Mouse (Mus musculus) heart, postnatal 0 days (tissue): ENCODE results near the gene Zfp607b. TPM values are rescaled to one million over a fixed set of nuclear protein-coding genes. Genes with fewer than 3 reads are reported as not detected.
A peak's percentile ranks its signal among the peaks of the same experiment; 100 is the strongest.

Experiments used
- ATAC-seq: fragments of 200-750 bp; cut with Nextera tagmentation; 2 replicates; pipeline ENCODE4 v1.8.0; 2017; ENCODE audit warnings: low read depth, moderate number of reproducible peaks, moderate library complexity; ENCODE audit not compliant: insufficient read depth
- DNase-seq: peaks from one replicate; pipeline ENCODE4 v3.0.0-alpha.2; 2016; ENCODE audit warnings: low spot score
- H3K27ac ChIP-seq: fragments of 300-500 bp; sonication (generic); 2 replicates; pipeline ENCODE4 v1.5.1; 2014; ENCODE audit warnings: low read depth, mild to moderate bottlenecking
- H3K27me3 ChIP-seq: fragments of 300-500 bp; sonication (generic); 2 replicates; pipeline ENCODE4 v1.6.1; 2014; ENCODE audit warnings: low read length, mixed read lengths; ENCODE audit not compliant: control insufficient read depth, insufficient read depth
- H3K36me3 ChIP-seq: fragments of 300-500 bp; sonication (generic); replicated peaks from 2 replicates; pipeline ENCODE4 v1.6.1; 2014; ENCODE audit warnings: low read length, mixed read lengths; ENCODE audit not compliant: control insufficient read depth, insufficient read depth
- H3K4me1 ChIP-seq: fragments of 300-500 bp; sonication (generic); 2 replicates; pipeline ENCODE4 v1.6.1; 2014; ENCODE audit warnings: antibody characterized with exemption; ENCODE audit not compliant: control insufficient read depth, insufficient read depth
- H3K4me2 ChIP-seq: fragments of 300-500 bp; sonication (generic); 2 replicates; pipeline ENCODE4 v1.6.1; 2014; ENCODE audit warnings: low read depth, mild to moderate bottlenecking, low read length, moderate library complexity
- H3K4me3 ChIP-seq: fragments of 300-500 bp; sonication (generic); 2 replicates; pipeline ENCODE4 v1.5.1; 2014; ENCODE audit warnings: low read depth, low read length
- H3K9ac ChIP-seq: fragments of 300-500 bp; sonication (generic); replicated peaks from 2 replicates; pipeline ENCODE4 v1.6.1; 2014; ENCODE audit warnings: low read depth, low read length, mixed read lengths
- H3K9me3 ChIP-seq: fragments of 300-500 bp; sonication (generic); replicated peaks from 2 replicates; pipeline ENCODE4 v1.6.1; 2016; ENCODE audit warnings: low read length; ENCODE audit not compliant: control insufficient read depth
- CTCF ChIP-seq: IDR thresholded peaks from 2 replicates; pipeline ENCODE4 v1.5.1; 2016; ENCODE audit warnings: antibody characterized with exemption, control low read depth, low read depth
- EP300 ChIP-seq: IDR thresholded peaks from 2 replicates; pipeline ENCODE4 v1.6.1; 2016; ENCODE audit warnings: antibody characterized with exemption, low read depth
- WGBS: fragments of 180-500 bp; shearing (Covaris S2); extraction: QIAGEN DNeasy Blood & Tissue Kit; methylation state at CpG from one replicate; pipeline ENCODE4 v1.1.7; 2014; 5-methylcytosine and 5-hydroxymethylcytosine counted together
- polyA plus RNA-seq: library from polyadenylated mRNA; unstranded; fragments of >200 nt; fragmentation: Nextera tagmentation; extraction: Ambion mirVana; gene quantifications from 2 replicates; pipeline ENCODE4 v1.2.1, GENCODE M21; 2015
- total RNA-seq: library from RNA; depleted of rRNA; stranded (reverse); fragments of >200 nt; gene quantifications from 2 replicates; pipeline ENCODE4 v1.2.3, GENCODE M21; 2014; ENCODE audit warnings: low replicate concordance

Zfp607b gene
- total and polyA plus RNA-seq, 2 experiments from 2014 or later, result 1.4 to 2.4 TPM

DNA sequence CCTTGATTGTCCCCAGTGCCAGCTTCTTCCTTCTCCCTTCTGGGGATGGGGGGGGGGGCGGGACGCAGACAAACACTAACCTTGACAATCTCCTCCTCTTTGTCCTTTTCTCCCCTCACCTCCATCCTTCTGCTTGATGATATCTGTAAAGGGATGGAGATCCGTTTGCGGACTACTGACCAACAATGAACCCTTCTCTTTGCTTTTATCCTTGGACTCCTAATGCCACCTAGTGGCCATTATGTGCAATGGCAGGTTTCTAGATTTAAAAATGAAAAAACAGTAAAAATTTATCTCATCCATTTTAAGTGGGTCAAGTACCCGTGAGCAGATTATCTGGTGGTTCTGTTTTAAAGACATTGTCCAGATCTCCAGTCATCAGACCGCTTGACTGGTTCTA, 3.5 kb upstream of the Zfp607b start:
- DNase-seq (peak; percentile 71), ATAC-seq (no peak)
- Histone ChIP-seq H3K4me3 (no peak overlapping the region), H3K9ac (no peak overlapping the region), H3K4me1 (0 out of 2 replicates have a peak, but pooled peaks cover 3% of the 10 kb centered on the region), H3K27me3 (0 out of 2 replicates have a peak, but pooled peaks cover 7% of the 10 kb centered on the region), H3K4me2 (no peak overlapping the region), H3K9me3 (no peaks in the 10 kb centered on the region), H3K36me3 (no peaks in the 10 kb centered on the region), H3K27ac (no peak overlapping the region)
- under 1% methylated on average over 6 of the region's 6 CpGs for WGBS
- TF ChIP-seq EP300 (no peak), CTCF (peak; percentile 88)

DNA sequence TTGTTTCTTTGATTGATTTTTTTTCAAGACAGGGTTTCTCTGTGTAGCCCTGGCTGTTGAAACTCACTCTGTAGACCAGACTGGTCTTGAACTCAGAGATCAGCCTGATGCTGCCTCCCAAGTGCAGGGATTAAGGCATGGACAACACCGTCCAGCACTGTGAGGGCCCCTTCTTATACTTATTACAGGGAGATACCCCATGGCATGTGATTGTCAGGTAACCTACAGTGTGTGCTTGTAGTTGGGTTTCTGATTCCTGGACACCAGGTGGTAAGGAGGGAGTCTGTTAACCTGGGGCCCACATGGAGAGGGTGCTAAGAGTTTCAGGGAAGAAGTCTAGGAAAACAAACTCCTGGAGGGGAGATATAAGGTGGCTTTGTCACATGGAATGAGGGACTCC, 2.1 kb upstream of the Zfp607b start:
- Histone ChIP-seq H3K4me1 (0 out of 2 replicates have a peak, but pooled peaks cover 3% of the 10 kb centered on the region), H3K9me3 (no peaks in the 10 kb centered on the region), H3K27ac (no peak overlapping the region), H3K4me3 (no peak overlapping the region), H3K4me2 (no peak overlapping the region), H3K36me3 (no peaks in the 10 kb centered on the region), H3K9ac (no peak overlapping the region), H3K27me3 (0 out of 2 replicates have a peak, but pooled peaks cover 7% of the 10 kb centered on the region)
- ATAC-seq (no peak), DNase-seq (no peak)
- 88% methylated on average over 1 of the region's 1 CpGs for WGBS
- TF ChIP-seq CTCF, result no peak
- no peak for TF ChIP-seq EP300

DNA sequence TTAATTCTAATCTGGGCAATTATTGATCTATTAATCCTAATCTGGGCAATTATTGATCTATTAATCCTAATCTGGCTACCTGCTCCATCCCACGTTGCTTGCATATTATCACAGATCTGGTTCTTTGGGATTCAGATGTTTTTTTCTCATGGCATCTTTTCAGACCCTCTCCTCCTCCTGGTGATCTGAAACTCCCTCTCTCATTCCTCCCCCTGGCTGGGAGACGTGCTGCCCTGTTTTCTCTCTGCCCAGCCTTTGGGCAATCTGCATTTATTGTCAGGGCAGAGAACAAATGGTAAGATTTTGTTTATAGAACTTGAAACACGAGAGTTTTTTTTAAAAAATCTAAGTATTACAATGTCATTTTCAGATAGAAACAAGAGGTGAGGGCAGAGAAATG, 1.3 kb upstream of the Zfp607b start:
- Histone ChIP-seq H3K4me2 (no peak overlapping the region), H3K4me3 (no peak overlapping the region), H3K9me3 (no peaks in the 10 kb centered on the region), H3K9ac (no peak overlapping the region), H3K27ac (no peak overlapping the region), H3K36me3 (no peaks in the 10 kb centered on the region), H3K27me3 (0 out of 2 replicates have a peak, but pooled peaks cover 7% of the 10 kb centered on the region), H3K4me1 (0 out of 2 replicates have a peak, but pooled peaks cover 3% of the 10 kb centered on the region)
- DNase-seq (no peak), ATAC-seq (no peak)
- TF ChIP-seq CTCF (no peak), EP300 (no peak)
- WGBS, result 70% methylated on average over 3 of the region's 3 CpGs

DNA sequence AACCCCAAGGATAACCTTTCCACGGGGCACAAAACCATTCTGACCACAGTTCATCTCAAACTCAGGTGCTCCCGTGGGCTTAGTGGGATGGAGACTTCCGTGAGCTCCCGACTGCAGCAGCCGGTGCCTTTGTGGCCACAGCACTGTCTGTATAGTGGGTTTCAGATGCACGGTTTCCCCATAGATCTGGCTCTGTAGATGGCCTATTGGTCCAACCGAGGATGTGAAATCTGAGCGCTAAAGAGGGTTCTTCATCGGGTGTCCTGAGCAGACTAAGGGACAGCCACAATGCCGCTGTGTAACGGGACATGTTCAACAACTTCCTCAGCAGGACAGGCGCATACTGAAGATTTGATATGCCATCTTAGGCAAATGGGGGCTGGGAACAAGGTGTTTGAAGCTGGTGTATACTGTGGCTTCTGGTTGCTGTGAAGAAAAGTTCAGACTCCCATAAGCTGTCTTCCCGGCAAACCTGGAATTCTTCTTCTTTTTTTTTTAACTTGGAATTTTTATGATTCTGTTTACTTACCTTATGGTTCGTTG, 823 bp upstream of the Zfp607b start:
- Histone ChIP-seq H3K4me2 (peak overlapping the region; percentile 76), H3K9me3 (no peaks in the 10 kb centered on the region), H3K4me3 (peak overlapping the region; percentile 44), H3K27me3 (0 out of 2 replicates have a peak, but pooled peaks cover 7% of the 10 kb centered on the region), H3K36me3 (no peaks in the 10 kb centered on the region), H3K27ac (peak overlapping the region; percentile 54; the same call in 1 of the 2 replicates), H3K9ac (peak overlapping the region; percentile 52), H3K4me1 (0 out of 2 replicates have a peak, but pooled peaks cover 3% of the 10 kb centered on the region)
- TF ChIP-seq EP300, result no peak
- no peak for TF ChIP-seq CTCF
- ATAC-seq (no peak), DNase-seq (no peak)
- 30% methylated on average over 14 of the region's 14 CpGs for WGBS

DNA sequence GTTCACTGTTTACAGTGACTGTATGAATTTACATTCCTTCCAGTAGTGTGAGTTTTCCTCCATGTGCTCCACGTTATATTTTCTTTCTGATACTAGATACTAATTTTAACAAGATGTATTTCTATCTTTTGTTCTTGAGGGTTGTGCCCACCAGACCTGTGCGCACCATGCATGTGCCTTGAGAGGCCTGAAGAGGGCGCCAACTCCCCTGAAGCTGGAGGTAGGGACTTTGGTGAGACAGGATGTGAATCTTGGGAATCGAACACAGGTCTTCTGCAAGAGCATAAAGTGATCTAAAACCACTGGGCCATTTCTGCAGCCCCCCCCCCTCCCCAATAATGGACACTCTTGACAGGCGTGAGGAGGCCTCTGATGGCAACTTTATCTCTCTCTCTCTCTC, 1.9 kb downstream of the Zfp607b start:
- WGBS, result 29% methylated on average over 5 of the region's 5 CpGs
- Histone ChIP-seq H3K4me3 (no peak overlapping the region), H3K9me3 (no peaks in the 10 kb centered on the region), H3K27me3 (no peaks in the 10 kb centered on the region), H3K27ac (no peak overlapping the region), H3K4me1 (no peaks in the 10 kb centered on the region), H3K4me2 (no peak overlapping the region), H3K9ac (no peak overlapping the region), H3K36me3 (no peaks in the 10 kb centered on the region)
- DNase-seq (no peak), ATAC-seq (no peak)
- TF ChIP-seq CTCF, result peak; percentile 72
- TF ChIP-seq EP300, result no peak

DNA sequence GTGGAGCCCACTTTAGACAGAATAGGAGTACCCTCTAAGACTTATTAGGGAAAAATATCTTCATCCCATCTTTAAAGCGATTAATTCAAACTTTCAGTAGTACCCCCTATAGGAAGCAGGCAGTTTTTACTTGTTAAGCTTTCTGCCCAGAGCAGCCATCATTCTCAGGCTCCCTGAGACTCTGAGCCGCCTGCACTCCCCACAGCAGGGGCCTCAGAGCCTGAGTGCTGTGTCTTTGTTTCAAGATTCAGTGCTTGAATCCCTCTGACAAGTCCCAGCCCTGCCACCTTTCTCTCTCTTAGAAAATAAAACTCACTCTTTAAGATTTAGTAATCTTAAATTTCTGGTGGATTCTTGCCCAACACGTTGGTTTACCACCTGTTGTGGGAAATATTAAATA, 7.6 kb downstream of the Zfp607b start:
- H3K36me3 ChIP-seq, result no peaks in the 10 kb centered on the region
- DNase-seq (no peak), ATAC-seq (no peak)
- no peak overlapping the region for H3K4me3 ChIP-seq
- no peak overlapping the region for H3K9ac ChIP-seq
- H3K9me3 ChIP-seq, result no peaks in the 10 kb centered on the region
- H3K4me1 ChIP-seq, result no peaks in the 10 kb centered on the region
- no peak overlapping the region for H3K4me2 ChIP-seq
- H3K27me3 ChIP-seq, result no peaks in the 10 kb centered on the region
- no peak overlapping the region for H3K27ac ChIP-seq
- no peak for TF ChIP-seq EP300
- TF ChIP-seq CTCF, result no peak
- 46% methylated on average over 3 of the region's 3 CpGs for WGBS
